Comparison of ENCODE assay signal across 8 mouse cellular contexts in genomic region chr4:155143411-155143810, GRCm38 (mm10). TPM values are rescaled to one million over a fixed set of nuclear protein-coding genes. Genes with fewer than 3 reads are reported as not detected.
A peak's percentile ranks its signal among the peaks of the same experiment; 100 is the strongest.
DNase-seq lines count a peak whose midpoint lies in the region; ATAC-seq and TF ChIP-seq lines count a peak whose summit lies in the region.

No protein-coding gene starts in this region.

- TF ChIP-seq EP300 in heart, adult 2 months (IDR thresholded peaks at IDR 0.05; ENCODE audit: insufficient read depth, low read depth, low read length), result no peak

- H3K27ac ChIP-seq in heart, adult 2 months, result peak overlapping the region; percentile 86
- H3K27ac ChIP-seq in testis, adult 2 months (ENCODE audit: control insufficient read depth, insufficient read depth, low read depth, low read length), result peak overlapping the region; percentile 51
- peak overlapping the region; percentile 97 for H3K27ac ChIP-seq in limb, embryonic 15.5 days

- no peak for DNase-seq in heart, adult 2 months
- DNase-seq in heart, postnatal 4 days, result no peak
- DNase-seq in testis, postnatal 10 days (ENCODE audit: low spot score), result no peak
- DNase-seq in adrenal gland, adult 8-10 months, result no peak

- no peaks in the 10 kb centered on the region for H3K79me2 ChIP-seq in heart, adult 2 months (replicated peaks; ENCODE audit: control insufficient read depth, insufficient read depth, low read length)

- no peak overlapping the region for H3K9ac ChIP-seq in heart, adult 2 months (ENCODE audit: low read depth, low read length)
- no peak overlapping the region for H3K9ac ChIP-seq in limb, embryonic 15.5 days

- no peaks in the 10 kb centered on the region for H3K9me3 ChIP-seq in limb, embryonic 15.5 days

- intact Hi-C loops in heart, adult 2 months (cut with DNase I), result loop anchor here (5.0 kb wide), 1 partner anchor 34 kb away; no protein-coding TSS in a partner anchor

- no peaks in the 10 kb centered on the region for H3K27me3 ChIP-seq in heart, adult 2 months (ENCODE audit: control insufficient read depth, insufficient read depth, low read length)
- H3K27me3 ChIP-seq in testis, adult 2 months (ENCODE audit: control insufficient read depth, insufficient read depth, low read length), result no peaks in the 10 kb centered on the region
- H3K27me3 ChIP-seq in limb, embryonic 15.5 days, result no peaks in the 10 kb centered on the region

- H3K4me2 ChIP-seq in limb, embryonic 15.5 days, result peak overlapping the region; percentile 22; the same call in 1 of the 2 replicates

- 57% methylated on average over 2 of the region's 2 CpGs for WGBS in heart, adult 2 months
- WGBS in limb, embryonic 15.5 days, result 39% methylated on average over 2 of the region's 2 CpGs

- H3K4me3 ChIP-seq in heart, adult 2 months, result no peak overlapping the region
- no peak overlapping the region for H3K4me3 ChIP-seq in testis, adult 2 months (ENCODE audit: control insufficient read depth, low read depth, low read length)
- no peak overlapping the region for H3K4me3 ChIP-seq in limb, embryonic 15.5 days

- no peak for TF ChIP-seq CTCF in heart, adult 2 months (IDR thresholded peaks at IDR 0.05)
- TF ChIP-seq CTCF in testis, adult 2 months (IDR thresholded peaks at IDR 0.05; ENCODE audit: control insufficient read depth, insufficient read depth, insufficient replicate concordance, low read depth, low read length), result no peak

- H3K36me3 ChIP-seq in heart, adult 2 months (ENCODE audit: control insufficient read depth, insufficient read depth, low read length), result no peaks in the 10 kb centered on the region
- no peaks in the 10 kb centered on the region for H3K36me3 ChIP-seq in testis, adult 2 months (ENCODE audit: control insufficient read depth, insufficient read depth, low read length)
- H3K36me3 ChIP-seq in limb, embryonic 15.5 days, result no peaks in the 10 kb centered on the region

- no peak for TF ChIP-seq POLR2A in heart, adult 2 months (IDR thresholded peaks at IDR 0.05; ENCODE audit: insufficient read depth, low read depth, low read length)
- no peak for TF ChIP-seq POLR2A in testis, adult 2 months (IDR thresholded peaks at IDR 0.05; ENCODE audit: control insufficient read depth, low read depth, low read length)

- peaks cover 14% of the 10 kb centered on the region for H3K4me1 ChIP-seq in heart, adult 2 months (ENCODE audit: control insufficient read depth, insufficient read depth, low read length)
- no peaks in the 10 kb centered on the region; the same call in 1 of the 2 replicates for H3K4me1 ChIP-seq in testis, adult 2 months (ENCODE audit: control insufficient read depth, insufficient read depth, low read length)
- H3K4me1 ChIP-seq in limb, embryonic 15.5 days, result peaks cover 89% of the 10 kb centered on the region

- no peak for ATAC-seq in limb, embryonic 15.5 days (ENCODE audit: insufficient number of reproducible peaks, low FRiP score, low TSS enrichment, low read depth)
- no peak for ATAC-seq in erythroid progenitor cell, adult 5-6 weeks (replicated peaks; ENCODE audit: low FRiP score, poor library complexity, severe bottlenecking)
- ATAC-seq in frontal cortex, adult (ENCODE audit: low TSS enrichment), result no peak

RNA-seq across cellular contexts. Expression of gene Morn1, which starts 57.0 kb away (rescaled TPM):
- 1 to 10 TPM; 1.1 to 1.3 TPM for total RNA-seq in heart, adult 2 months (2021)
- polyA plus RNA-seq in heart, adult 2 months (2012; rRNA removed), result 2.5 and 2.6 TPM in 2 replicates
- total RNA-seq in heart, postnatal 4 days (2021), result 1 to 10 TPM; 2.8 to 3.0 TPM
- 44.0 and 47.5 TPM in 2 replicates for polyA plus RNA-seq in testis, adult 2 months (2012; rRNA removed)
- 5.0 and 6.2 TPM in 2 replicates for polyA plus RNA-seq in limb, embryonic 15.5 days (2015; fragmentation: Nextera tagmentation; extraction: Ambion mirVana)
- 2.5 TPM in 1 of 2 replicates, not detected in the other for total RNA-seq in erythroid progenitor cell, adult 5-6 weeks (2015; ENCODE audit: low replicate concordance)
- total RNA-seq in erythroid progenitor cell, adult 5-6 weeks (2017; ENCODE audit: low replicate concordance), result 0.08 TPM in 1 of 2 replicates, not detected in the other
- total RNA-seq in adrenal gland, adult 8-10 months (2022), result 10 to 100 TPM in 2 of 4 experiments, 1 to 10 TPM in 2; 7.9 to 17.0 (median 12.8) TPM

RNA-seq across cellular contexts. Expression of gene Rer1, which starts 57.2 kb away (rescaled TPM):
- total RNA-seq in heart, adult 2 months (2021), result 10 to 100 TPM; 67.6 to 74.7 TPM
- 54.7 and 102 TPM in 2 replicates for polyA plus RNA-seq in heart, adult 2 months (2012; rRNA removed)
- total RNA-seq in heart, postnatal 4 days (2021), result 10 to 100 TPM; 76.1 to 78.4 TPM
- 59.5 and 64.6 TPM in 2 replicates for polyA plus RNA-seq in testis, adult 2 months (2012; rRNA removed)
- 170 and 176 TPM in 2 replicates for polyA plus RNA-seq in limb, embryonic 15.5 days (2015; fragmentation: Nextera tagmentation; extraction: Ambion mirVana)
- total RNA-seq in erythroid progenitor cell, adult 5-6 weeks (2015; ENCODE audit: low replicate concordance), result 43.6 and 74.2 TPM in 2 replicates
- total RNA-seq in erythroid progenitor cell, adult 5-6 weeks (2017; ENCODE audit: low replicate concordance), result 48.6 and 57.6 TPM in 2 replicates
- total RNA-seq in adrenal gland, adult 8-10 months (2022), result 100 to 1,000 TPM in 2 of 4 experiments, 10 to 100 TPM in 2; 96.8 to 116 (median 106) TPM
